Mouse (Mus musculus): ENCODE measurements around the gene Myg1.

Myg1 gene

GRCm38 (mm10) chr15:102346444-102346843, 14.9 kb downstream of the Myg1 start:
- no peak for DNase-seq

- DNase-seq = peak; percentile 96 to 97
Measured at GRCm38 (mm10) chr15:102350138-102350941, 18.8 kb downstream of the Myg1 start, which contains the start of gene Aaas. TSS of gene Aaas (minus strand) at chr15:102350771.

- no peak for DNase-seq
Measured at GRCm38 (mm10) chr15:102350942-102351291, 19.4 kb downstream of the Myg1 start.

- no peak for DNase-seq
Measured at GRCm38 (mm10) chr15:102352177-102352576, 20.7 kb downstream of the Myg1 start.

GRCm38 (mm10) chr15:102353986-102354385, 22.5 kb downstream of the Myg1 start:
- DNase-seq = no peak

DNA sequence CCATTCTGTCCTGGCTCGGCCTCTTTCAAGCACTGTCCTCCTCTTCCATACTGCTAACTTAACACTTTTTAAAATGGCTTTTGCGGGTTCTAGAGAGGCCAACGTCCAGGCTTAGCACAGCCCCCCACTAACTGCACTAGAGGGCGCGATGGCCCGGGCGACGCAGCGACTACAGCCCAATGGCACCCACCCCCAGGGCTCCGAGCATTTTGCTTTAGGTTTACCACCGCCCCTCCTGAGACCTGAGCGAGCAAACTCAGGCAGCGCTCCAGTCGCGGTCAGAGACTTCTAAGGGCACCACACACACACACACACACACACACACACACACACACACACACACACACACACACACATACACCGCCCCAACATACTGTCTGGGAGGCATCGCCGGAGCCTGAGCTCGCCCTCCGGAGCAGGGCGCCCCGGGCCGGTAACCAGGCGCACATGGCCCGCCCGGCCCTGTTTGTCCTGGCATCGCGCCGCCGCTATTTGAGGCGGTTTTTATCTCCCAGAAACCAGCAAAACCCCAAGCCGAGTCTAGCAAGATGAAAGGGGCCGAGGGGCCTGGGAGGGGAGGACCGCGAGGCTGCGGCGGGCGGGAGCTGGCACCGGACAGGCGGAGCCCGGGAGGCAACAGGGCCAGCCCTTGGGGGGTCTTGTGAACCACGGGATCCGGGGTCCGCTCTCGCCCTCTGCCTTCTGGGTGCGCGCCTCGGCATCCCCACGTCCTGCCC, 23.8 kb downstream of the Myg1 start:
- DNase-seq = peak; percentile 28 to 32

- peak; percentile 17 to 33 for DNase-seq
Measured at GRCm38 (mm10) chr15:102355871-102356441, 24.4 kb downstream of the Myg1 start.

DNA sequence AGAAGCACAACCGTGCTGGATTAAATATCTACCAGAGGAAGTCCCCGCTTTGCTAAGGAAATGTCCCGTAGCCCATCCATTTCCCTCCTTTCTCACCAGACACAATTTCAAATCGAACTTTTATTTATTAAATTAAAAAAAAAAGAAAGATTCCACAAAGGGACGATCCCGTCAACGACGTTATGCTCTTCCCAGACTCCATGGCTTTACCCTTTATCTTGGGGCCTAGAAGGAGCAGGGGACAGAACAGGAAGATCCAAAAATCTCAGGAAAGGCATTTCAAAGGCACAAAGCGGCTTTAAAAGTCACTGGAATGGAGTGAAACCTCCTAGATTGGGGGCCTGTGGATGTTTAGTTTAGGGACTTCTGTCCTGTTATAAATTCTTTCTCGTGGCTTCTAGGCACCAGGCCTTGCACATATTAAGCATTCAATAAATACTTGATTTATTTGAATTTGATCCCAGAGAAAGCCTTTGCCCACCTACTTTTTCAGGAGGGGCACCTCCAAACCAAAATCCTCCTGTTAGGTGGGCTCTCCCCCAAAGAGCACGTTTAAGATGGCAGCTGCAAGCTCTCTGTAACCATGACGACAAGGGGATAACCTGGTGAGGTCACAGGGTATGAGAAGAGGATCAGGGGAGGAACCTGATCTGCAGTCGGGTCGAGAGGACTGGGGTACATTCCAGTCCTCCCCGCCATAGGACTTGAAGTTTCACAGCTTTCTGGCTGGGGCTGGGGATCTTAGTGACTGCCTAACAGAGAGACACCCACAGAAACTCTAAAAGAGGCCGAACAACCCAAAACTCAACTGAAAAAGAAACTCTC, 25.2 kb downstream of the Myg1 start:
- no peak for DNase-seq

DNA sequence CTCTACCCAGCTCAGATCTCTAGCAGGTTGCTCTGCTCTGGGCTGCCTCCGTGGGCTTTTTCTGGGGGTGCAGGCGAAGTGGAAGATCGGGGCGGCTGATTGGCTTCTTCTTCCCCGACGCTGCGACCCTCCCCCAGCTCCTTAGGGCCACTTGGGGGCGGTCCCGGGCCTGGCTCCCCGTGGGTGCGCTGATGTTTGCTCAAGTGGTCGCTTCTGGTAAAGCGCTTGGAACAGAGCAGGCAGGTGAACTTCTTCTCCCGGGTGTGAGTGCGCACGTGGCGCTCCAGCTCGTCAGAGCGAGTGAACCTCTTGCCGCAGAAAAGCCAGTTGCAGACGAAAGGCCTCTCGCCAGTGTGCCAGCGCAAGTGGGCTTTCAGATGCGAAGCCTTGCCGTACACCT, 26.6 kb downstream of the Myg1 start:
- DNase-seq = no peak

DNA sequence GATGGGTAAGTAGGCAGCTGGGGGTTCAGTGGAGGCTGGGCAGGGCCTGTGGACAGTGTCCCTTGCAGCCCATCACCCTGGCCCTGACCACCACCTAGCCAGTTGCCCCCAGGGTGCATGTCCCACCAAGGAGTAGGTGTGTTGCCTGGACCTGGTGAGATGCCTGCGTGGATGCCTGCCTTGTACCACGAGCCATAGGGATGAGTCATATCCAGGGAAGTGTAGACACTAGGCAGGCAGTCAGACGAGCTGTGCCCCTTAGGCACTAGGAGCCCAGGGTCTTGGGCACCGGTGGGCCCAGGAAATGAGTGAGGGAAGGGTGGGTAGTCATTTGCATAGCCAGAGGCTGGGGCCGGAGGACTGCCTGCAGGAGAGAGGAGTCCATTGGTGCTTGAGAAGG, 27.3 kb downstream of the Myg1 start:
- no peak for DNase-seq

DNA sequence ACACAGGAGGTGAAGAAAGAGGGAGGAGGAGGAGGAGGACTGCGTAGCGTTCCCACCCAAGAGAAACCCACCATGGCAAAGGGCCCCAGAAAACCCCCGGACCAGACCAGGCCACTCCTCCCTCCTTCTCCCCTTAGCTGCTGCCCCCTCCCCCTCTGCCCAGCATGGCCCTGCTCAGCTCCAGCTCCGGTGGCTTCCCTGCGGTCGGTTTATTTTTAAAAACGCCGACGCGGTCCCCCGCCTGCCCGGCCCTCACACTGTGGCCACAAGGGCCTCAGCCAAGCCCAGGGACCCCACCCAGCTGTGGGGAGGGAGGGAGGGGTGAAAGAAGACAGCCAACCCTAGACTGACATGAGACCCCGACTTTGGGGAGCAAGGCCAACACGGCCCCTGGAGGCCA, 31.1 kb downstream of the Myg1 start:
- DNase-seq = no peak

DNA sequence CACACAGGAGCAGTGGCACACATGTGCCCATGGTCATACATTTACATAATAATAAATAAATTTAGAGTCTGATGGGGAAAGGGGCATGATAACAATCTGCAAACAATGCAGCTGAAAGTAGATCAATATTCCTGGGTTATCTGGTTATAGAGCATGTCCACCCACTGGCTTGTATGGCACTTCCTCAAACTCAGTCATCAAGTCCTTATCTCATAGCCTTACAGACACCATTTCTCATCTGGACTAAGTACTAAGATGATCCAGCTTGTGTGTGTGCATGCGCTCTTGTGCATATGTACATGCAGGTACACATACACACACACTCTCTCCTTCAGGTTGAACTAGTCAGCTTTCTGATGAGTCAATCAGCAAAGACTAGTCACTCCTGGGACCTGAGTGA, 33.2 kb downstream of the Myg1 start:
- DNase-seq = no peak

GRCm38 (mm10) chr15:102366238-102366637, 34.7 kb downstream of the Myg1 start:
- DNase-seq = no peak

- DNase-seq = no peak
Measured at GRCm38 (mm10) chr15:102366733-102367344, 35.3 kb downstream of the Myg1 start, which contains the start of gene Sp7. TSS of gene Sp7 (minus strand) at chr15:102367182.

GRCm38 (mm10) chr15:102369972-102370371, 38.5 kb downstream of the Myg1 start:
- no peak for DNase-seq

- no peak for DNase-seq
Measured at GRCm38 (mm10) chr15:102370727-102371126, 39.2 kb downstream of the Myg1 start.

DNA sequence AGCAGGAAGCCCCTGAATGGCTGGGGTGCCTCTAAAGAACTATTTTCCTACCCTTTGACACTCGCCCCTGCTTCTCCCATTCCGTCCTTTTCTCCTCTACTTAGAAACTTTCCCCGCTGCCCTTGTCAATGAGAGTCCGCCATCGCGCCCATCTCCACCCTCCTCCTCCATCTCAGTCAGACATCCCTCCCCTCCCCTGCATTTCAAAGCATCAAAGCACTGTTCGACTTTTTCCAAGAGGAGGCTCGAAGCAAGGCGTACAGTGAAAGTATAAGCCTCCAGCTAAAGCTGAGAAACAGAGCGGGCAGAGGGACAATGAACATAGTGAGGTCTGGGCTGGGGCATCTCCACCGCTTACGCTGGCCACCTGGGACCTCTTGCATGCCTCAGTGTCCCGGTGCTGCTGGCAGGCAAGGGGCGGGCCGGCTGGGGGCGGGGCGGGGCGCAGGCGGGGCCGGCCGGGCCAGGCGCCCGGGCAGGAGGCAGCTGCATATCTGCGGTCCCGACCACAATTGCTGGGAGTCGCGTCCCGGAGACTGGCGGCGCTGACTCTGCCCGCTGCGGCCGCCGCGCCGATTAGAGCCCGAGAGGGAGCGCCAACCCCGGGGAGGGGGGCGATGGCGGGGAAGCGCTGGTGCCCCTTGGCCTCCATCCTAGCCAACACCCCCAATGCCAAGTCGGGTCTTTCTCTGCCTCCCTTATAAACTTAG, 45.1 kb downstream of the Myg1 start:
- peak; percentile 16 to 31 for DNase-seq

- peak; percentile 39 to 40 for DNase-seq
Measured at GRCm38 (mm10) chr15:102377163-102377543, 45.6 kb downstream of the Myg1 start.

GRCm38 (mm10) chr15:102377810-102378262, 46.3 kb downstream of the Myg1 start:
- DNase-seq = no peak

GRCm38 (mm10) chr15:102381575-102381974, 50.1 kb downstream of the Myg1 start:
- peak; percentile 88 for DNase-seq

DNA sequence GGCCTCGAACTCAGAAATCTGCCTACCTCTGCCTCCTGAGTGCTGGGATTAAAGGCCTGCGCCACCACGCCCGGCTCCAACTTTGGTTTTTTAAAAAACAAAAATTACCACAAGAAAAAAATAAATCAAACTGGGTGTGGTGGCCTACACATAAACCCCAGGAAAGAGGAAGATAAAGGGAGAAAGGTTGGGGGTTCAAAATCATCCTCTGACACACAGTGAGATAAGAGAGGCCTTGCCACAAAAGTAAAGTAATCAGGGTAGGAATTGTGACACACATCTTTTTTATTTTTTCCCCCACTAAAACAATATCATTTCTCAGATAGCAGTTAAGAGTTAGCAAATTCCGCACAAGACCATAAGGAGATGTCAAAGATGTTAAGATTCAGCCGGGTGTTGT, 52.2 kb downstream of the Myg1 start:
- DNase-seq = no peak

DNA sequence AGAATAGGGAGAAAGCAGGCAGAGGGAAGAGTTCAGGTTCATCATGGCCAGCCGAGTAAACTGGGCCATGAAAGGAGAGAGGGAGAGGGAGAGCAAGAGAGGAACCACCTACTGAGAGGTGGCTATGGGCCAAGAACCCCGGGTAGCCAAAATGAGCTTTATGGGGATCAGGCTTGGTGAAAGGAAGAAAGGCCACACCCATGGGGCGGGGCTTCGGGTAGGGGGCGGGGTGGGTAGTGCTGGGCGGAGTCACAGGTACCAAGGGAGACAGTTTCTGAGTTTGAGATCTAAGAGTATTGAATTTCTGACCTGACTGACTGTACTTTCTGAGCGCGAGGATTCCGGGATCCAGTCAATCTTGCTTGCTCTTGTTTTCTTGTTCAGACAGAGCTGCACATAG, 55.1 kb downstream of the Myg1 start:
- DNase-seq = no peak
